Mouse (Mus musculus): ENCODE measurements around the gene Vps13d.

Vps13d gene

DNA sequence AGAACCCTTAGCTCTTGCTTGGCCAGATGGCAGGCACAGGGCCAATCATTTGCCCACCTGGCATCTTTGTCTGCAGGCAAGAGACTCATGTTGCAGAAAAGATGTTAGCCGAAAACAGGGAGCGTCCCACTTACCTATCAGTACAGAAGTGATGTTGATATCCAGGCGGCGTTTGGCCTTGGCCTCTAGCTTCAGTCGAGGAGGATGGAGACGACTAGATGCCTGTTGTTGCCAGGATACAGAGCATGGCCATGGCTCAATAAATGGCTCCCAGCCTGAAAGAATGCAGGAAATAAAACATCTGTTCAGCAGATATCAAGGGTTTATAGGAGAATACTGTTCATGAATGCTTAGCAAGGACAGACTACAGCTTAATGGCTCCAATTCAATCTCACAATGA is 88.0 kb downstream of the Vps13d start:
- in situ Hi-C loops (cut with MboI; ENCODE audit: low pct_unique_long_range_greater_than_20kb in 1 of 2, low sequenced_read_pairs in 2 of 2, unreplicated experiment in 1 of 2), result no loop called here

DNA sequence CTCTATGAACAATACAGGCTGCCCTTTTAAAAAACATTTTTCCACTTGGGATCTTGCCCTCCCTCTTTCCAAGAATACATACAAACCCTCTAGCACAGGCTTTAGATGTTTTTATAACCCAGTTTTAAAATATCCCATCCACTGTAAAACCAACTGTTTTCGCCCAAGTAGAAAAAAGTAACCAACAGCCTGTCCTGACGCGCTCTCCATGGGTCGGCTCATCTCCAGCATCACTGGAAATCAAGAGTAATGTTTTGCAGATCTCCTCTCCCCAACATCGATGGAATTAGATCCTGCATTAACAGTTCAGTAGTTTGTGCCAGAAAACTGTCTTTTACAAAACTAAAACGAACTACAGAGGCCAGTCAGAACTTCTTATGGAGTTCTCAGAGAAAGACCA is 89.5 kb downstream of the Vps13d start:
- in situ Hi-C loops (cut with MboI; ENCODE audit: low pct_unique_long_range_greater_than_20kb in 1 of 2, low sequenced_read_pairs in 2 of 2, unreplicated experiment in 1 of 2), result no loop called here

DNA sequence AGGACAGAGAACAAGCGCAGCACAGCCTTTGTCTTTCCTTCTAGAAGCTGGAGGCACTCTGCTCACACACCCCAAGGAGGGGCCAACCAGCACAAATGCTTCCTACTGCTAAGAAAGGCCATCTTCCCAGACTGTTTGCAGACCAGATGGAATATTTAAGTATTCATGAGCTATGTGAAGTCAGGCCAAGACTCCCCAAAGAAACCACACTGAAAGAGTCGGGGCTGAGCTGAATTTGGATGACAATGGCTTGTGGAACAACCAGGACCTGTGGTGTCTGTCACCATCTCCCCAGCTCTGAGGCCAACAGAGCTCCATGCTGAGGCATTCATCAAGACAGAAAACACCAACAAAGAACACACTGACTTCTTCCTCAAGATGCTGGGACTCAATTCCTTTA is 89.9 kb downstream of the Vps13d start:
- in situ Hi-C loops (cut with MboI; ENCODE audit: low pct_unique_long_range_greater_than_20kb in 1 of 2, low sequenced_read_pairs in 2 of 2, unreplicated experiment in 1 of 2), result no loop called here

DNA sequence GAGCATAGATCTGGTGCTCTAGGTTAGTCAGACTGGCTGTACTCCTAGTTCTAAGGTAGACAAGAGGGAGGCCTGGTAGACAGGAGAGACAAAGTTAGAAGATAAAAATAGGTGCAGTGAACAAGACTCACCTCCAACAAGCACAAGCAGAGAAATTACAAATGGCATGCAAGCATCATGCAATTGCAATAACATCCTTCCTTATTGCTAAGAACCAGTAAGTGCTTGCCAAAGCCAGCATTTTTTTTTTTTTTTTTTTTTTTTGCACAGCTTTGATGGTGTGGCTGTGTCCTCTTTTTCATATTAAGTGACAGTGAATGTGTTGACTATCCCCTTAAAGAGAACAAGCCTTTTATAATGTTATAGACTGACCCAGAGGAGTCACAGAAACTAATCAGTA is 91.2 kb downstream of the Vps13d start:
- in situ Hi-C loops (cut with MboI; ENCODE audit: low pct_unique_long_range_greater_than_20kb in 1 of 2, low sequenced_read_pairs in 2 of 2, unreplicated experiment in 1 of 2), result no loop called here

DNA sequence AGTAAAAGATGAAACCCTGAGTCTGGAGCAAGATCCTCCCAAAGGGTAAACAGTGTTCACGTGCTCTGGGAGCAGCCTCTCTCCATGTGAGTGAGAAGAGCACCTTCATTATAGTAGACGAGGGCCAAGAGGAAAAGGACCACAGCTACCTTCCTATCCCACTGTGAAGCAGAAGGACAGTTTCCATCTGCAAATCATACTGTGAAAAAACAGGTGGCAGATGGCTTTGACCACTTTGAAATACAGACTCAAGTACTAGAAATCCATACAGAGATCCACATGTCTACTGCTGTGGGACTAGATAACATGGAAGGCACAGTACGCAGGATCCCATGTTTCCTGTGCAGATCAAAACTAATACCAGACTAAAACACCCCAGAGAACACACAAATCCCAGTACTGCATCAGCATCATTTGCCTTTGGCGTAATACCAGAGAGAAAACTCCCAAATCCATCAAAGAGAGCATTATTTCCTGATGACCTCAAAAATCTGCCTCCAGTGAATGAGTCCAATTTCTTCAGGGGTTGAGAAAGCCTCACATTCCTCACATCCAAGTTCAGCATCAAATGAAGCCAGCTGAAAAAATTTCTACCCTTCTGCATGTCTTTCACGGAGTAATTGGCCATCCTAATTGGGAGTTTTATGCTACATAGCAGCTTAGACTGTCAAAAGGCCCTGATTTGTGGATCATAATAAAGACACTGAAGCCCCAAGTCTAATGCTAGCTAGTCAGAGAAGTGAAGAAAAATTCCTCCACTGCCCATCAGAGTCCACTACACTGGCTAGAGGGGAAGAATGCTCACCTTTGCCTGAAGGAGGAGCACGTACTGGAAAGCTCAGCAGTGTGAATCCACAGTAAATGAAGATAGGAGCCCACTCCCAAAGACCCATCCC is 92.7 kb downstream of the Vps13d start:
- in situ Hi-C loops (cut with MboI; ENCODE audit: low pct_unique_long_range_greater_than_20kb in 1 of 2, low sequenced_read_pairs in 2 of 2, unreplicated experiment in 1 of 2), result no loop called here

DNA sequence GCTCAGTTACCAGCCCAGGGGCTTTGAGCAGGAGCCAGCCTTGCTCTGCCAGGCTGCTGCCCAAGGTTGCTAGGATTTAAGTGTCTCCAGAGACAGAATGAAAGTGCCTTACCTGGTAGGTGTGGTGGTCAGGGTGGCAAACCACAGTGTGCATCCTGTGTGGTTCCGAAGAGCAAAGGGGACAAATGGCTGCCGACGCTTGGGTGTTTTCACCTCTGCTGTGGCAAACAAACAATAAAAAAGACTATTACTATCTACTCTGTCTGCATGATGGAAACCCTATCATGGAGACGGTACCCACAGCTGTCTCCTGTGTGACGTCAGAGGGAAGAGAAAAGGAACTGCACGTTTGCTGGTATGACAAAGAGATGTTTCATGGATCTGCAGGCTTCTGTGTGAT is 95.0 kb downstream of the Vps13d start:
- in situ Hi-C loops (cut with MboI; ENCODE audit: low pct_unique_long_range_greater_than_20kb in 1 of 2, low sequenced_read_pairs in 2 of 2, unreplicated experiment in 1 of 2), result no loop called here

DNA sequence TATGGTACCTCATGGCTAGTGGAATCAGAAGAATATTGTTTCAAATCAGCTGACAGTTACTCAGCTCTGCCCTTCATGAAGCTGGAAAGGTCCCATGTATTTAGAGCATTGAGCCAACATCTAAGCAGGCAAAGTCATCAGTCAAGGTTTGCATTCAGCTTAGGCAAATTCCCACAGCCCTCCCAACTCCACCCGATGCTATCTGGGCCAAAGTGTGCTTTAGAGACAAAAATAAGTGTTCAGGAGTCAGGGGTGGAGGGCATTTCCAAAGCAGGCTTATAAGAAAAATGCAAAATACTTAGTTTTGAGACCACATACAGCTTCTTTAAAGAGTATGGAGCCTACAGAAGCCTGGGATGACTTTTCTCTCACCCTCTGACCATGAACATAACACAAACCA is 95.5 kb downstream of the Vps13d start:
- in situ Hi-C loops (cut with MboI; ENCODE audit: low pct_unique_long_range_greater_than_20kb in 1 of 2, low sequenced_read_pairs in 2 of 2, unreplicated experiment in 1 of 2), result no loop called here

DNA sequence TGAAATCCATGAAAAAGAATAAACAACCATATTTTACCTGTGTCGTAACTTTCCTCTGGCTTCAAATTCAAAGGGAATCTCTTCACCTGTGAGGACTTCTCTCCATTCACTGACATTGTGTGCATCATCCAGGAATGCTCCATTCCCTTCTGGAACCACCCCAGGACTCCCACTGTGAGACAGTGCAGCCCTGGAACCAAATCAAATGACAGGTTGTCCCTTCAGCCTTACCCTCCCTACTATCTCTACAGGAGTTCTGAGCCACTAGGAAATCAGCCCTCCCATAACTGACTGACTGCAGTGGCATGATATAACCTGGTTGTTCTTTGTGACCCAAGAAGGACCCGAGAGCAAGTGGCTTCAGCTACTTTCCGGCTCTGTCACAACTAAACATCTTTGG is 96.8 kb downstream of the Vps13d start:
- in situ Hi-C loops (cut with MboI; ENCODE audit: low pct_unique_long_range_greater_than_20kb in 1 of 2, low sequenced_read_pairs in 2 of 2, unreplicated experiment in 1 of 2), result no loop called here

DNA sequence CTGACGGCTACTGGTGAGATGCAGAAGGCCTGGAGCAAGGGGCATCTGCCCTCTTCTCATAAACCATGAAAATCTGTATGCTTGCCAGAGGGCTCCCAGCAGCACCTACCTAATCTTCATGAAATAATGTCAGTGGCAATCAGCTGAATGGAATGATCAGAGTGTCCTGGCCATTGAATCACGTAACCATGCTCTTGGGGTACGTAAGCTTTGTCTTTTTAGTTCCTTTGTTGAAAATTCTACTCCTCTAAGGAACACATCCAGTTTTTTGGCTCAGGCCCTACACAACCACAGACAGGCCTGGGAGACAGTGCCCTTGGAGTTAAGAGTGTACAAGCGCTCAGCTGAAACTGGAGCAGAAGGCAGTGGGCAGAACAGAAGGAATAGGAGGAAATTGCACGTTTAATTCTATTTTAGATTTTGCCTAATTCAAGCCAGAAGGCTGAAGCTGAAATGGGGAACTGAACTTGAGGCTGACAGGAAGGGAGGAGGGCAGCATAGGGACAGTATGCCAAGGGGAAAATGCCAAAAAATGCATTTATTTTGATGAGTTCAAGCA is 98.2 kb downstream of the Vps13d start:
- in situ Hi-C loops (cut with MboI; ENCODE audit: low pct_unique_long_range_greater_than_20kb in 1 of 2, low sequenced_read_pairs in 2 of 2, unreplicated experiment in 1 of 2), result no loop called here

DNA sequence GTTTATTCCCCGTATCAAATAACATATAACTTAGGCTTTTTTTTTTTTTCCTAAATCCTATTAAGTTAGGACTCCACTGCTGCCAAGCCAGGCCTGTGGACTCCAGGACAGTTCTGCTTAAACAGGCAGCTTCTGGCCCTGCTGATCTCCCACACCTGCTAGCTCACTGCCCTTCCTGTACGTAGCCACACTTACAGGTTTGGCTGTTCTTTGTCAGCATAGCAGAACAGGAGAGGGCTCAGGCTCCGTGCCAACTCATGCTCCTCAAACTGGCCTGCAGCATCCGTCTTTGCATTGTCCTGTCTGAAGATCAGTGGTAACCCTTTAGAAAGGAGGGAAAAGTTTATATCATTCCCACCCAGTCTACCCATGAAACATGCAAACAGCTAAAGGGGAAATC is 108.3 kb downstream of the Vps13d start:
- in situ Hi-C loops (cut with MboI; ENCODE audit: low pct_unique_long_range_greater_than_20kb in 1 of 2, low sequenced_read_pairs in 2 of 2, unreplicated experiment in 1 of 2), result no loop called here

DNA sequence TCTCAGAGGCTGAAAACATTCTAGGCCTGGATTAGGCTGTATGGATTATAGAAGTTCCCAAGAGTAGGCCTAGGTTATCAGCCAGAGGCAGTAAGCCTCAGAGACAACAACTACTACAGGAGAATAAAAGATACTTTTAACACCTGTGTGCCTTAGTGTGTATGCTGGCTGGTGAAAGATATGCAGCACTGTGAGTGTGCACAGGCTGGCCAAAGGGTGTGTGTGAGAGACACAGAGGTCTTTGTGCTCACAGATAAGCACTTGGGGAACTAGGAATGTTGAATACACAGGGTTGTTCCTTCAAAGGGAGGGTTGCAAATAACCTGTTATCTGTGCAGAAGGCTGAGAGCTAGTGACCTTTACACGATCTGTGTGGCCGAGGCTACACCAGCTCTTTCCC is 115.5 kb downstream of the Vps13d start:
- in situ Hi-C loops (cut with MboI; ENCODE audit: low pct_unique_long_range_greater_than_20kb in 1 of 2, low sequenced_read_pairs in 2 of 2, unreplicated experiment in 1 of 2), result no loop called here

DNA sequence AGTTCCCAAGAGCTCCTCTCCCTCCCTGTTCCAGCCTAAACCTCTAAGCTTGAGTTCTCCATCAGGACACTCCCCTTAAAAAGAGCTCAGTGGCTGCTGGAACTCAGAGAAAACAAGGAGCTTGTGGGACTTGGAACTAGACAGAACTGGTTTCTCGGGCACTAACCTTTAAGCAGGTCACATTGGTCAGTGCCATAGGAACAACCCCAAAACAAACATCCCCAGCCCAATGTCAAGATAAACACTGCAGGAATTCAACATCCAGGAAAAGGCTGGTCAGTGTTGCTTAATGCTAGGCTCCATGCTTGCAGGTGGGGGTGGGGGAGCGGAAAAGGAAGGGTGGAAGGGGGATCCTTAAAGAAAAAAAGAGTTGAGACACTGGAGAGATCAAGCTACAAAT is 120.5 kb downstream of the Vps13d start:
- in situ Hi-C loops (cut with MboI; ENCODE audit: low pct_unique_long_range_greater_than_20kb in 1 of 2, low sequenced_read_pairs in 2 of 2, unreplicated experiment in 1 of 2), result no loop called here

DNA sequence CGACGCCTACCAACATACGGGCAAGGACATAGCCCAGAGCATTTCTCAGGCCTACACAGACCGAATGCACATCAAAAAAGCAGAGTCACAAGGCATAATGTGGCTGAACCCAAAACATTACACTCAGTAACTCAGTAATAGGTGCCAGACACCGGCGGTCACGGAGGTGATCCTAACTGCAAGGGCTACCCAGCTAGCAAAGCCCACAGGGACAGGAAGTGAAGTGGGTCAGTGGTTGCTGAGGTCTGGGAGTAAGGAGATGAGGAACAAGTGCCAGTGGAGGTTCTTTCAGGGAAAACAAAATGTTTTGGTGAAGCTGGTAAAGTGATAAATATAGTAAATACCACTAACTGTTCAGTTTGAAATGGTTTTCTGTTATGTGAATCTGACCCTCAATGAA is 121.1 kb downstream of the Vps13d start:
- in situ Hi-C loops (cut with MboI; ENCODE audit: low pct_unique_long_range_greater_than_20kb in 1 of 2, low sequenced_read_pairs in 2 of 2, unreplicated experiment in 1 of 2), result no loop called here

DNA sequence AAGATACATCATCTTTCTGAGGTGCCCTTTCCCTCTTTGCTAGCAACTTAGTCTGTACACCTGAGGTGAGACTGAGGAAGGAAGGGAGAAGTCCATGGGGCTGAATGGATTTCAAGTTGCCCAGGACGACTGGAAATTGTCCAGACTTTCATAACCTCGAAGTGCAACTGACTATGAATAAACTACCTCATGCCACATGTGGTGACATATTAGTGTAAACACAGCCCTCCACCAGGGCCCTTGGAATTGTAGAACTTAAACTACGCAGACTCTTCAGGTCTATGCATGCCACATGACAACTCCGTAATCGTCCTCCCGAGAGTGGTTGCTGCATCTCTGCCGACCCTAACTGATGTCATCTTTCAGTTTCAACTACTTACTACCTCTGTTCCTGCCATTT is 122.9 kb downstream of the Vps13d start:
- in situ Hi-C loops (cut with MboI; ENCODE audit: low pct_unique_long_range_greater_than_20kb in 1 of 2, low sequenced_read_pairs in 2 of 2, unreplicated experiment in 1 of 2), result no loop called here

DNA sequence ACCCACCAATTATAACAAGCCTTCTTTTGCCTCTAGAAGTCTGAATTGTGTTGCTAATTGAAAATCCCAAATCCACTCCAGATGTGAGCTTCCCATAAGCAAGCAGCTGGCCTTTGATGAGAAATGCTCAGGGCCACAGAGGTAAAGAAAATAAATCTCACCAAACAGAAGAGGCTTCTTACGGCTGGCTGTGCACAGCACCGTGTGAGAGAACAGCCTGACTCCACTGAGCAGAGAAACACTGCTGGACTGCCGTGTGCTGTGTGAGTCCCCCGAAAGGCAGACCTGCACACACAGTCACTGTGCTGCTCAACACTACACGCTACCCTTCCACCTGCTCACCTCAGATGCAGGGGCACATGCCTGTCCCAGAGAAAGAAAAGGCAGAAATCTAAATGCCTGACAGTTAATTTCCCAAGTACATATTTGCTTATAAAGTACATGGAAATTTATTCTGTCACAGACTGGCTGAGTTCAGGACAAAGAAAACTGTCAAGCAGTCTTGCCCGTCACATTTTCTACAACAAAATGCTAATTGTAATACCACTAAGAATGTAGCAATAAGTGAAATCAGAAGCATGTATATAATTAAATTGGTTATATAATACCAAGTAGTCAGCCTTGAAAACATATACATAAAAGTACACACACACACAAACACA is 127.7 kb downstream of the Vps13d start:
- in situ Hi-C loops (cut with MboI; ENCODE audit: low pct_unique_long_range_greater_than_20kb in 1 of 2, low sequenced_read_pairs in 2 of 2, unreplicated experiment in 1 of 2), result no loop called here

DNA sequence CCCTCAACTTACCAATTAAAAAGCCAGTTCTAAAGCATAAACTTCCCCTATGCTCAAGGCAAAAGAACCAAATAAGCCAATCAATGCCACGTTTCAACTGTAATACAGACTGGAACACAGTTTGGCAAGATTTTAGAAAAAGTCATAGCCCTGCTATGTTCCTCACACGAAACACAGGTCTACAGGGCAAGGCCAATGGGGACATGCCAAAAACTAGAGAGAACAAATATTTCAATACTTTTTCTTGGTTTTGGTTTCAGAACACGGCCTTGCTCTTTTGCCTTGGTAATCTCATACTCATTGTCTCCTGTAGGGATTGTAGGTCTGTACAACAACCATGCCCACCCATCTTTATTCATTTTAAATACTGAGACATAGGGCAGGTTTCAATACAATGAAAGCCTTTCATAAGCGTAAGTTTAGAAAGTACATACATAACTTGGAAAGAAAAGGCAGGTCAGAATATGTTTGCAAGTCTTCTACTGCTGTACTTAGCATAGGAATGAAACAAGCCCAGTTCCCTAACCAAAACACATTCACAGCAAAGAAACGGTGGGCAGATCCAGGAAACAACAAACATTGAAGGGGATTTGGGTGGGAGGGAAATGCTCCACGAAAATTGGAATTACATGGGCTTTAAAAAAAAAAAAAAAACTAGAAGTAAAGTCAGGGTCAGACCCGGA is 128.3 kb downstream of the Vps13d start:
- in situ Hi-C loops (cut with MboI; ENCODE audit: low pct_unique_long_range_greater_than_20kb in 1 of 2, low sequenced_read_pairs in 2 of 2, unreplicated experiment in 1 of 2), result no loop called here

DNA sequence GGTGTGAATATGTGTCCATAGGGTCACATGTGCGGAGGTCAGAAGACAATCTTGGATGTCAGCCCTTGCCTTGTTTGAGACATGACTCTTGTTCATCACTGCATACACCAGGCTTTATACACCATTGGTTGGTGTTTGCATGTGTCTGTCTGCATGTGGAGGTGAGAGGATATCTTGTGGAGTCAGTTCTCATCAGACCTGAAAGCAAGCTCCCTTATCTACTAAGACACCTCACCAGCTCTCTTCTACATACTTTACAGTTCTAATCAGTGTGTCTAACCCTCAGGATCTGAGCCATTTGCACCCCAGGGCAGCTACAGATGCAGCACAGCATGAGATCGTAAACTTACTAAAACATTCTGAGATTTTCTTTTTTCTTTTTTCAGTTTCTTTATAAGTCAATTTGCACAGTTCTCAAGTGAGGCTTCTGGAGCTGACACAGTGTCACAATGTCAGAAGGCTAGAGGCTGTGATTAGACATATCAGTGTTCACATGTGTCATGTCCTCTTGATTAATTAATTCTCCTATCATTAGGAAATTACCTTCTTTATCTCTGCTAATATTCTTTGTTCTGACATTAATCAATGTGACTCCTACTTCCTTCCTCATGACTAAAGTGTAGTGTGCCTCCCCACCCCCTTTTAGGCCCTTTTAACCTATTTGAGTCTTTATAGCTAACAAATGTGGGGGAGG is 135.9 kb downstream of the Vps13d start:
- in situ Hi-C loops (cut with MboI; ENCODE audit: low pct_unique_long_range_greater_than_20kb in 1 of 2, low sequenced_read_pairs in 2 of 2, unreplicated experiment in 1 of 2), result no loop called here

DNA sequence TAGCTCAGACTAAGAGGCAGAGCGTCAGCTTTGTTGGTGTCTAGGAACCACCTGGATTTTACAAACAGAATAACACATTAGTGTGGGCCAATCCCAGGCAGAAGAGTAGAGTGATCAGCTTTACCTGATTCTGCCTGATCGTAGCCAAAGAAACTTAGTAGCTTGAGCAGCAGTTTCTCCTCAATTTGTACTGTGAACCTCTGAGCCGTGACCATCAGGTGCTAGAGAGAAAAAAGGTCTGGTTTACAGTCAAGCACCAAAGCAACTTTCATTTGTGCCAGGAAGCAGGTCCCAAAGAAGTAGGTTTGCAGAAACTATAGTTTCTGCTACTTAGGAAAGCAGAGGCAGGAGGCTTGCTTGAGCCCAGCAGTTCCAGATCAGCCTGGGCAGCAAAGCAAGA is 138.5 kb downstream of the Vps13d start:
- in situ Hi-C loops (cut with MboI; ENCODE audit: low pct_unique_long_range_greater_than_20kb in 1 of 2, low sequenced_read_pairs in 2 of 2, unreplicated experiment in 1 of 2), result no loop called here

DNA sequence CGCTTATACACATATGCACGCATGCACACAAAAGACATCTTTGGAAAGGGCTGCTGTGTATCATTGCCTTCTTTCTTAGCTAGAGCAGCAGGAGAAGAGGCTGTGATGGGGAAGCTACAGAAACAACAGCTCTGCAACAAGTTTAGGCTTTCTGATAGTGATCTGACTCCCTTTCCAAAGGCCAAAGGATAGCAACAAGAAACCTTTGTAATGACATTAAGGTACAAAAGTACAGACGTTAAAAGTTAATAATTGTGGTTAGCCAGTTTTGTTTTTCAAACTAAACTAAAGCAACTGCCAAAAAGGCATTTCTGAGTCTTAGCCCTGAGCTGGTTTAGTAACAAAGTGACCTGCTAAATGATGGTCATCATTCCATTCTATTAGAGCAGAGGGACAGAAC is 139.0 kb downstream of the Vps13d start:
- in situ Hi-C loops (cut with MboI; ENCODE audit: low pct_unique_long_range_greater_than_20kb in 1 of 2, low sequenced_read_pairs in 2 of 2, unreplicated experiment in 1 of 2), result no loop called here

All from mouse embryonic stem cell (cell line).